Mouse (Mus musculus) CD4-positive, CD25-positive, alpha-beta regulatory T cell (primary cell): ENCODE results near the gene Cacna2d3. TPM values are rescaled to one million over a fixed set of nuclear protein-coding genes. Genes with fewer than 3 reads are reported as not detected.

Experiments used
- polyA plus RNA-seq: library from polyadenylated mRNA; unstranded; fragments of 100-300 nt; shearing (Covaris generic); gene quantifications from one replicate; pipeline ENCODE4 v1.2.1, GENCODE M21; 2017

Gene Cacna2d3
- 0.20 TPM for polyA plus RNA-seq

DNA sequence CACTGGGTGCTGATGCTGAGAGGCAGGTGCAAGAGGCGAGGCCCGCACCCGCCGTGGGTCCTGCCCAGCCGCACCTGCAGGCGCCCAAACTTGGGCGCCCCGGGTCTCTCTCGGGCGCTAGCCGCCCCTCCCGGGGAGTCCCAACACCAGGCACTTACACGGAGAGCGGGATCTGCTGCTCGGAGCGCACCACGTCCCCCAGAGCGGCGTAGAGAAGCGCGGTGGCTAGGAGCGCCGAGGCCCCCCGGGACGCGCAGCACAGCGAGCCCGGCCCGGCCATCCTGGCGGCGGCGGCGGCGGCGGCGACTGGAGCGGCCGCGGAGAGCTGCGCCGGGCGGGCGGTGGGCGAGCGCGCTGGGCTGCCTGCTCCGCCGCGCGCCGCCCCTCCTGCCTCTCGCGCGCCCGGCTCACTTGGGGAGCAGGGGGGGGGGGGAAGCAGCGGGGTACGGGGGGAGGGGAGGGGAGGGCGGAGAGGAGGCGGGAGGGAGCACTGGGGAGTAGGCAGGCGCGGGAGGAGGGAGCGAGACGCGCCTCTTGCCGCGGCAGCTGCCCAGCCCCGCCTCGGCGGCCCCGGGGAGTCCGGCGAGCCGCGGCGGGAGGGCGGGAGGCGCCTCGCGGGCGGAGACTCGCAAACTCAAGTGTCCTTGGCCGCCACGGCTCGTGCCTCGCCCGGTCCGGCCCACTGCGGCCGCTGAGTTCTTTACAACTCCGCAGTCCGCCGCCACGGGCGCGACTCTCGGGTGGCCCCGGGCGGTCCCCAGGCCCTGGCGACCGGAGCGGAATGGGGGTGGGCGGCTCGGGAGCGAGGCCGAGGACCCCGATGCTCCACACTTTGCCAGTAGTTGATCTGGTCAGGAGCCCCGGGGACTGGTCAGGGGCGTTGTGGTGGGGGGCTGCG, at the start of gene Cacna2d3:
Gene Cacna2d3 (minus strand): TSS at position 377 of the 898 bp plus-strand sequence.

DNA sequence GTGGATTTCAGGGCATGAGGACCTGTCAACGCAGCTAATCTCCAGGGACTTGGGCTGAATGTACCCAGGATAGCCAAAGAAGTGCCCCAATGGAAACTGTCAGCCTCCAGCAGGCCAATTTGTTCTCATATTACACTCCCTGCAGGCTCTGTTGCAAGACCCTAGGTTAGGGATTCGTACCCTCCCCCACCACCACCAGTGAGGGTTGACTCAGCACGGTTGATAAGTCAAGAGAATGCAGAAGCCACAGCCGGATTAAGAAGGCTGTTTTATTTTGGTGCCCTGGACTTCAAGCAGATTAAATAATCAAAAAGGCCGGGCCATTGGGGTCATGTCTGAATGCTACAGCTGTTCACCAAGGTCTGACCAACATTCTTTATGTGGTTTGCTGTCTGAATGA, 703.8 kb downstream of the Cacna2d3 start, which contains the start of gene Lrtm1:
Gene Lrtm1 (plus strand): TSS at position 326 of the 400 bp plus-strand sequence.

Other genes with a start within 250 kb of the Cacna2d3 start
- gene Selenok, start 246.4 kb upstream of the Cacna2d3 start, polyA plus RNA-seq: 217 TPM